13 mouse cellular contexts compared by ENCODE assay signal in the genomic region with DNA sequence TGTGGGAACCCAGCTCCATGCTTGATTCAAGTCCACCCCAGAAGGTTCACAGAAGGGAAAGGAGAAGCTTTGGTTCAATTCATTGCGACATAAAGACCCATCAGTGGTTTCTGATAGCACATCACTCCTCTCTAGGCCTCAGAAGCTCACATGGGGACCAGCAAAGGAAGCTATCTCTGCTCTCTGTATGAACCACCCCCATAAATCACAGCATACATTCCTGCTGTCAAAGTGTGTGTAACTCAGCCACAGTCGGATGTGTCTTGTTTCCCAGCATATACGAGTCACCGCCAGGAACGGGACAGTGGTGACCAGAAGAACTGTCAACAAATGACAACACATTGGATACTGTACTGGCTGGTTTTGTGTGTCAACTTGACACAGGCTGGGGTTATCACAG. TPM values are rescaled to one million over a fixed set of nuclear protein-coding genes. Genes with fewer than 3 reads are reported as not detected.
DNase-seq lines count a peak whose midpoint lies in the region; ATAC-seq and TF ChIP-seq lines count a peak whose summit lies in the region.
"Had no signal": no experiment of that assay in that cellular context is flagged by ENCODE, and none has a peak within 500 bp of the region (broad histone marks: within the 10 kb centered on the region; RNA-seq: fewer than 3 reads in every experiment).

No protein-coding gene starts in this region.

- H3K27me3 ChIP-seq in intestine, postnatal 0 days (replicated peaks; ENCODE audit: control insufficient read depth, insufficient read depth, low read length): 0 out of 2 replicates have a peak, but pooled peaks cover 2% of the 10 kb centered on the region
- H3K27me3 ChIP-seq in thymus, adult 2 months (ENCODE audit: control insufficient read depth, insufficient read depth, low read length): no peaks in the 10 kb centered on the region
- no peaks in the 10 kb centered on the region for H3K27me3 ChIP-seq in hindbrain, embryonic 11.5 days (ENCODE audit: control insufficient read depth, insufficient read depth, low read length)

- intact Hi-C loops in gastrocnemius, adult 2 months (cut with DNase I): no loop called here
- intact Hi-C loops in gastrocnemius, postnatal 36 days (cut with DNase I): no loop called here

- DNase-seq in gastrocnemius, adult 2 months: peak; percentile 53
- DNase-seq in gastrocnemius, postnatal 36 days: no peak
- DNase-seq in kidney, postnatal 10 days: peak; percentile 29
- DNase-seq in kidney, adult 18-20 months: no peak
- DNase-seq in Muller cell, postnatal 12 days (ENCODE audit: inconsistent ontology term): peak; percentile 56
- no peak for DNase-seq in thymus, adult 2 months
- DNase-seq in hindbrain, embryonic 11.5 days (ENCODE audit: low spot score): no peak
- DNase-seq: B cell, adult 2 months; cerebellum, adult 11-12 months had no signal

- no peak for TF ChIP-seq POLR2A in thymus, adult 2 months (IDR thresholded peaks at IDR 0.05; ENCODE audit: control insufficient read depth, extremely low read depth, insufficient read depth, low read length, poor library complexity)

- no peak overlapping the region for H3K9ac ChIP-seq in intestine, postnatal 0 days (ENCODE audit: low read depth, low read length)
- H3K9ac ChIP-seq in hindbrain, embryonic 11.5 days (ENCODE audit: low read depth, low read length): no peak overlapping the region

- ATAC-seq in intestine, postnatal 0 days: 0 out of 2 replicates have a peak, but pooled peaks have one; percentile 33
- ATAC-seq in hindbrain, embryonic 11.5 days (ENCODE audit: low FRiP score): no peak
- ATAC-seq: forebrain, embryonic 14.5 days; inflammation-experienced regulatory T-cells, adult 6 months had no signal

- TF ChIP-seq CTCF in gastrocnemius, adult 2 months (IDR thresholded peaks at IDR 0.05): no peak
- TF ChIP-seq CTCF in intestine, postnatal 0 days (IDR thresholded peaks at IDR 0.05; ENCODE audit: low read depth): no peak
- no peak for TF ChIP-seq CTCF in thymus, adult 2 months (IDR thresholded peaks at IDR 0.05; ENCODE audit: borderline replicate concordance, control insufficient read depth, extremely low read depth, insufficient read depth, low read length, poor library complexity)

- H3K4me2 ChIP-seq in intestine, postnatal 0 days (replicated peaks; ENCODE audit: low read depth): no peak overlapping the region
- H3K4me2 ChIP-seq in hindbrain, embryonic 11.5 days (replicated peaks; ENCODE audit: low read depth, low read length): no peak overlapping the region

- WGBS in intestine, postnatal 0 days: 17% methylated on average over 5 of the region's 5 CpGs
- 52% methylated on average over 5 of the region's 5 CpGs for WGBS in thymus, adult 2 months
- WGBS in hindbrain, embryonic 11.5 days: 64% methylated on average over 5 of the region's 5 CpGs

- H3K36me3 ChIP-seq in intestine, postnatal 0 days (ENCODE audit: control insufficient read depth, insufficient read depth): no peaks in the 10 kb centered on the region
- H3K36me3 ChIP-seq in thymus, adult 2 months (ENCODE audit: control insufficient read depth, insufficient read depth, low read length): no peaks in the 10 kb centered on the region
- H3K36me3 ChIP-seq in hindbrain, embryonic 11.5 days (ENCODE audit: control insufficient read depth, insufficient read depth, low read length): no peaks in the 10 kb centered on the region

- H3K4me1 ChIP-seq in intestine, postnatal 0 days (replicated peaks; ENCODE audit: control insufficient read depth, insufficient read depth, low read length): peaks cover 5% of the 10 kb centered on the region; the same call in 1 of the 2 replicates
- H3K4me1 ChIP-seq in thymus, adult 2 months (replicated peaks; ENCODE audit: control insufficient read depth, insufficient read depth, low read length): no peaks in the 10 kb centered on the region
- no peaks in the 10 kb centered on the region for H3K4me1 ChIP-seq in hindbrain, embryonic 11.5 days (replicated peaks; ENCODE audit: control insufficient read depth, insufficient read depth, low read length)

- H3K27ac ChIP-seq in gastrocnemius, adult 2 months: peak overlapping the region; percentile 89
- no peak overlapping the region for H3K27ac ChIP-seq in intestine, postnatal 0 days (ENCODE audit: low read depth, low read length)
- H3K27ac ChIP-seq in thymus, adult 2 months (ENCODE audit: control insufficient read depth, insufficient read depth, low read length): no peak overlapping the region
- no peak overlapping the region for H3K27ac ChIP-seq in hindbrain, embryonic 11.5 days (ENCODE audit: low read depth, low read length)
- H3K27ac ChIP-seq: macrophage had no signal

- no peak overlapping the region for H3K4me3 ChIP-seq in gastrocnemius, adult 2 months
- no peak overlapping the region for H3K4me3 ChIP-seq in intestine, postnatal 0 days (ENCODE audit: low read depth, low read length)
- no peak overlapping the region for H3K4me3 ChIP-seq in thymus, adult 2 months (ENCODE audit: control insufficient read depth, insufficient read depth, low read length)
- H3K4me3 ChIP-seq in hindbrain, embryonic 11.5 days (ENCODE audit: low read depth, low read length): no peak overlapping the region

- no peaks in the 10 kb centered on the region for H3K9me3 ChIP-seq in intestine, postnatal 0 days (ENCODE audit: control insufficient read depth)
- no peaks in the 10 kb centered on the region for H3K9me3 ChIP-seq in hindbrain, embryonic 11.5 days (ENCODE audit: control insufficient read depth, low read length)

RNA-seq across cellular contexts. Expression of gene Pdzrn3, which starts 47.3 kb away (rescaled TPM):
- total RNA-seq in gastrocnemius, adult 2 months (2021): 100 to 1,000 TPM in 1 of 2 experiments, 10 to 100 TPM in 1; 96.6 to 104 TPM
- 10 to 100 TPM; 67.5 to 81.9 TPM for total RNA-seq in gastrocnemius, postnatal 36 days (2021)
- 5.3 and 5.5 TPM in 2 replicates for polyA plus RNA-seq in intestine, postnatal 0 days (2015; fragmentation: Nextera tagmentation; extraction: Ambion mirVana)
- polyA plus RNA-seq in thymus, adult 2 months (2012; rRNA removed): 1.8 and 2.8 TPM in 2 replicates
- 20.5 and 23.9 TPM in 2 replicates for polyA plus RNA-seq in hindbrain, embryonic 11.5 days (2014; fragmentation: Nextera tagmentation; extraction: Ambion mirVana)
- polyA plus RNA-seq: inflammation-experienced regulatory T-cells, adult 6 months; macrophage had no signal

Comparison
In these comparisons a context has a peak if more than half of its experiments do, and no peak if none do; other contexts are left out.
1. DNase-seq: peak in gastrocnemius, adult 2 months (single experiment), kidney, postnatal 10 days (single experiment) and Muller cell, postnatal 12 days (single experiment); none in gastrocnemius, postnatal 36 days (0 of 2), kidney, adult 18-20 months (single experiment), thymus, adult 2 months (single experiment) and hindbrain, embryonic 11.5 days (single experiment).